Mouse (Mus musculus) C2C12 (cell line): ENCODE data around the gene Clock. TPM values are rescaled to one million over a fixed set of nuclear protein-coding genes. Genes with fewer than 3 reads are reported as not detected.
A peak's percentile ranks its signal among the peaks of the same experiment; 100 is the strongest.

Source experiments
- H3K27me3 ChIP-seq: one replicate; pipeline ENCODE4 v1.6.1; 2011; ENCODE audit not compliant: control insufficient read depth, insufficient read depth, insufficient read length
- H3K36me3 ChIP-seq: one replicate; pipeline ENCODE4 v1.6.1; 2011; ENCODE audit not compliant: control insufficient read depth, insufficient read depth
- H3K4me3 ChIP-seq: one replicate; pipeline ENCODE4 v1.5.1; 2011; ENCODE audit warnings: mild to moderate bottlenecking, control low read depth; ENCODE audit not compliant: poor library complexity, insufficient read depth, severe bottlenecking
- H3K79me2 ChIP-seq: one replicate; pipeline ENCODE4 v1.6.1; 2011; ENCODE audit not compliant: control insufficient read depth, insufficient read depth
- H3K79me3 ChIP-seq: one replicate; pipeline ENCODE4 v1.6.1; 2011; ENCODE audit warnings: low read depth, control low read depth
- H3ac ChIP-seq: one replicate; pipeline ENCODE3; 2011; ENCODE audit warnings: low read depth; ENCODE audit not compliant: control insufficient read depth, insufficient read length
- CEBPB ChIP-seq: IDR thresholded peaks from one replicate; pipeline ENCODE4 v1.6.1; 2011; ENCODE audit warnings: low read depth, mild to moderate bottlenecking, control low read depth, moderate library complexity
- CTCF ChIP-seq: IDR thresholded peaks from one replicate; pipeline ENCODE4 v1.5.1; 2011; ENCODE audit not compliant: control insufficient read depth, insufficient read depth, insufficient read length
- FOSL1 ChIP-seq: IDR thresholded peaks from one replicate; pipeline ENCODE4 v1.8.0; 2011; ENCODE audit warnings: mild to moderate bottlenecking, low read length; ENCODE audit not compliant: poor library complexity, insufficient read depth, severe bottlenecking
- MAX ChIP-seq: IDR thresholded peaks from one replicate; pipeline ENCODE4 v1.6.1; 2011; ENCODE audit warnings: mild to moderate bottlenecking, control low read depth
- MYOD1 ChIP-seq: IDR thresholded peaks from one replicate; pipeline ENCODE4 v1.6.1; 2011; ENCODE audit warnings: low read depth; ENCODE audit not compliant: control insufficient read depth, insufficient read length
- MYOG ChIP-seq: IDR thresholded peaks from one replicate; pipeline ENCODE4 v1.6.1; 2011; ENCODE audit not compliant: control insufficient read depth, insufficient read length; ENCODE audit errors: extremely low read depth
- USF1 ChIP-seq: IDR thresholded peaks from one replicate; pipeline ENCODE4 v1.6.1; 2011; ENCODE audit warnings: low read depth, mild to moderate bottlenecking, control low read depth, moderate library complexity
- long read RNA-seq, 2 experiments: library from polyadenylated mRNA; unstranded; transcript quantifications; one replicate each; pipeline ENCODE4 v2.0.0; 2019 to 2020
- polyA plus RNA-seq: library from polyadenylated mRNA; unstranded; fragments of >200 nt; fragmentation: generic; extraction: Trizol; gene quantifications from one replicate; pipeline ENCODE4 v1.2.1, GENCODE M21; 2012; ENCODE audit warnings: missing spikeins

The Clock gene
- polyA plus RNA-seq: 5.7 TPM
- long read RNA-seq, experiment 1, full-length matches to known transcripts: 3 of 16 reads
- long read RNA-seq, experiment 1, partial matches to known transcripts: 0 of 16 reads
- long read RNA-seq, experiment 1, other reads (novel, unspliced or antisense): 13 of 16 reads
- long read RNA-seq, experiment 2, full-length matches to known transcripts: 5 of 36 reads
- long read RNA-seq, experiment 2, partial matches to known transcripts: 8 of 36 reads
- long read RNA-seq, experiment 2, other reads (novel, unspliced or antisense): 23 of 36 reads

GRCm38 (mm10) chr5:76304452-76305341, at the start of gene Clock:
Gene Clock (minus strand): TSS chr5:76304792.
- Histone ChIP-seq H3K4me3 (peak within 1 kb of the TSS; percentile 91), H3ac (peak within 1 kb of the TSS; percentile 62), H3K79me3 (peaks cover 36% of the 10 kb centered on the region), H3K79me2 (peaks cover 53% of the 10 kb centered on the region), H3K27me3 (no peaks in the 10 kb centered on the region), H3K36me3 (peaks cover 20% of the 10 kb centered on the region)
- TF ChIP-seq CEBPB (no peak), FOSL1 (no peak), MAX (peak; percentile 5), MYOG (no peak)

- Histone ChIP-seq H3K36me3 (no peaks in the 10 kb centered on the region), H3K4me3 (no peak overlapping the region), H3ac (no peak overlapping the region), H3K79me3 (no peaks in the 10 kb centered on the region), H3K27me3 (no peaks in the 10 kb centered on the region), H3K79me2 (no peaks in the 10 kb centered on the region)
- TF ChIP-seq MYOG (no peak), CEBPB (no peak), CTCF (no peak), MAX (no peak), USF1 (no peak), MYOD1 (no peak), FOSL1 (no peak)
Measured at GRCm38 (mm10) chr5:76351953-76352611, 47.5 kb upstream of the Clock start.

DNA sequence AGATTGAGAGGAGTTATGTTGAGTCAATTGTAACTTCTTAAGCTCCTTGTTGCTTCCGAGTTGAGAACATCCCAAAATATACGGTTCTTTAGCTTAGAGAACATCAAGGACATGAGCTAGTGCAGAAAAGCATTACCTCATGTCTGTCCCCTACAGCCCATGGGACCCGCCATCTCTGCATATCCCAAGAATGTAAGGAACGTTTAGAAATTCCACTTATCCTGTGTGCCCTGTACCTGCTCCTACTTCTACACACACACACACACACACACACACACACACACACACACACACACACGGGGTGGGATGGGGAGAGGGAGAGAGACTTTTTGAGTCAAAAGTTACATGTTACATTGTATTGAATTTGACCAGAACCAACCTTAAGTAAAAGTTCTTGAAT, 46.9 kb upstream of the Clock start:
- Histone ChIP-seq H3K27me3 (no peaks in the 10 kb centered on the region), H3K79me3 (no peaks in the 10 kb centered on the region), H3K79me2 (no peaks in the 10 kb centered on the region), H3ac (no peak overlapping the region), H3K36me3 (no peaks in the 10 kb centered on the region), H3K4me3 (no peak overlapping the region)
- TF ChIP-seq MAX: no peak
- no peak for TF ChIP-seq USF1

GRCm38 (mm10) chr5:76346137-76346536, 41.5 kb upstream of the Clock start:
- no peak overlapping the region for H3K4me3 ChIP-seq
- no peaks in the 10 kb centered on the region for H3K79me2 ChIP-seq
- peak; percentile 6 for TF ChIP-seq MYOD1
- TF ChIP-seq FOSL1: peak; percentile 35
- no peak for TF ChIP-seq USF1
- TF ChIP-seq MAX: peak; percentile 26
- TF ChIP-seq CEBPB: no peak
- H3K36me3 ChIP-seq: no peaks in the 10 kb centered on the region
- H3ac ChIP-seq: no peak overlapping the region
- H3K27me3 ChIP-seq: no peaks in the 10 kb centered on the region
- no peaks in the 10 kb centered on the region for H3K79me3 ChIP-seq

GRCm38 (mm10) chr5:76340931-76341330, 36.3 kb upstream of the Clock start:
- H3K27me3 ChIP-seq: no peaks in the 10 kb centered on the region
- H3ac ChIP-seq: no peak overlapping the region
- H3K36me3 ChIP-seq: no peaks in the 10 kb centered on the region
- no peaks in the 10 kb centered on the region for H3K79me2 ChIP-seq
- TF ChIP-seq USF1 (no peak), FOSL1 (no peak), MYOG (no peak), CTCF (no peak), CEBPB (no peak), MAX (no peak), MYOD1 (no peak)
- H3K79me3 ChIP-seq: no peaks in the 10 kb centered on the region
- H3K4me3 ChIP-seq: no peak overlapping the region
